Mouse (Mus musculus) MEL (cell line): Measurements from ENCODE around the gene Tmem63a. TPM values are rescaled to one million over a fixed set of nuclear protein-coding genes. Genes with fewer than 3 reads are reported as not detected.
"Not testable (repeated sequence)": the region's sequence is repeated elsewhere in the genome, so short reads cannot be mapped to it uniquely, and the experiment has no call there.

Source experiments
- DNase-seq: peaks from one replicate; pipeline ENCODE4 v3.0.0; 2011; ENCODE audit warnings: low read depth, low spot score
- H3K27ac ChIP-seq: 2 replicates; pipeline ENCODE4 v1.5.1; 2012; ENCODE audit warnings: low read depth, mild to moderate bottlenecking, control low read depth, low read length, moderate library complexity; ENCODE audit not compliant: control insufficient read depth
- H3K27me3 ChIP-seq, 2 experiments: fragments of 150-350 bp in 1 of 2; sonication (generic) in 1 of 2; 2 replicates each; pipeline ENCODE4 v1.6.1; 2012; ENCODE audit warnings: low read length in 2 of 2, mild to moderate bottlenecking in 2 of 2, improper control_type of control experiment in 1 of 2, moderate library complexity in 1 of 2; ENCODE audit not compliant: insufficient read depth in 2 of 2, control insufficient read depth in 1 of 2
- H3K36me3 ChIP-seq, 2 experiments: 2 replicates each; pipeline ENCODE4 v1.6.1; 2012 to 2014; ENCODE audit warnings: low read length in 2 of 2, improper control_type of control experiment in 1 of 2, inconsistent platforms in 1 of 2, mild to moderate bottlenecking in 1 of 2; ENCODE audit not compliant: insufficient read depth in 2 of 2, control insufficient read depth in 1 of 2
- H3K4me1 ChIP-seq, 2 experiments: fragments of 150-350 bp in 1 of 2; sonication (generic) in 1 of 2; 2 replicates each; pipeline ENCODE4 v1.6.1; 2012; ENCODE audit warnings: low read length in 2 of 2, improper control_type of control experiment in 1 of 2, mild to moderate bottlenecking in 1 of 2; ENCODE audit not compliant: insufficient read depth in 2 of 2, control insufficient read depth in 1 of 2
- H3K4me3 ChIP-seq, 2 experiments: fragments of 150-350 bp in 1 of 2; sonication (generic) in 1 of 2; 2 replicates each; pipeline ENCODE4 v1.5.1; 2012; ENCODE audit warnings: low read depth in 2 of 2, low read length in 2 of 2, mild to moderate bottlenecking in 2 of 2, moderate library complexity in 2 of 2, control low read depth in 1 of 2, improper control_type of control experiment in 1 of 2; ENCODE audit not compliant: control insufficient read depth in 1 of 2, insufficient read depth in 1 of 2
- H3K79me2 ChIP-seq: 2 replicates; pipeline ENCODE4 v1.6.1; 2012; ENCODE audit warnings: mild to moderate bottlenecking, low read length, moderate library complexity; ENCODE audit not compliant: control insufficient read depth, poor library complexity, insufficient read depth
- H3K9ac ChIP-seq: 2 replicates; pipeline ENCODE4 v1.6.1; 2012; ENCODE audit warnings: low read depth, mild to moderate bottlenecking, control low read depth, low read length, moderate library complexity; ENCODE audit not compliant: control insufficient read depth, poor library complexity, severe bottlenecking
- H3K9me3 ChIP-seq: fragments of 150-350 bp; sonication (generic); replicated peaks from 2 replicates; pipeline ENCODE4 v1.6.1; 2012; ENCODE audit warnings: mild to moderate bottlenecking, low read length, improper control_type of control experiment, moderate library complexity; ENCODE audit not compliant: insufficient read depth
- CTCF ChIP-seq, 3 experiments: IDR thresholded peaks in 2 of 3; conservative IDR thresholded peaks in 1 of 3; 2 replicates each; pipeline ENCODE4 v1.5.1; 2011 to 2012; ENCODE audit warnings: low read length in 3 of 3, low read depth in 2 of 3, mild to moderate bottlenecking in 2 of 3, improper control_type of control experiment in 1 of 3, inconsistent platforms in 1 of 3, mixed read lengths in 1 of 3, moderate library complexity in 1 of 3; ENCODE audit not compliant: control insufficient read depth in 1 of 3, insufficient read depth in 1 of 3, poor library complexity in 1 of 3, severe bottlenecking in 1 of 3
- ELF1 ChIP-seq: IDR thresholded peaks from 2 replicates; pipeline ENCODE4 v1.6.1; 2014; ENCODE audit warnings: low read depth, mild to moderate bottlenecking, inconsistent platforms, low read length, improper control_type of control experiment, moderate library complexity
- EP300 ChIP-seq, 2 experiments: IDR thresholded peaks; 2 replicates each; pipeline ENCODE4 v1.6.1; 2011; ENCODE audit warnings: improper control_type of control experiment in 2 of 2, low read length in 2 of 2, low read depth in 1 of 2, mild to moderate bottlenecking in 1 of 2
- ETS1 ChIP-seq: IDR thresholded peaks from 2 replicates; pipeline ENCODE4 v1.6.1; 2012; ENCODE audit warnings: low read depth, mild to moderate bottlenecking, inconsistent platforms, low read length, improper control_type of control experiment, moderate library complexity
- GABPA ChIP-seq: IDR thresholded peaks from 2 replicates; pipeline ENCODE4 v1.6.1; 2012; ENCODE audit warnings: low read depth, mild to moderate bottlenecking, inconsistent platforms, low read length, improper control_type of control experiment, moderate library complexity
- GATA1 ChIP-seq: IDR thresholded peaks from 2 replicates; pipeline ENCODE4 v1.6.1; 2011; ENCODE audit warnings: low read depth, low read length, improper control_type of control experiment
- HCFC1 ChIP-seq: IDR thresholded peaks from 2 replicates; pipeline ENCODE4 v1.6.1; 2012; ENCODE audit warnings: low read depth, mild to moderate bottlenecking, inconsistent platforms, low read length, improper control_type of control experiment, moderate library complexity
- JUND ChIP-seq: IDR thresholded peaks from 2 replicates; pipeline ENCODE4 v1.6.1; 2011; ENCODE audit warnings: low read depth, mild to moderate bottlenecking, improper control_type of control experiment, low read length
- MAX ChIP-seq: IDR thresholded peaks from 2 replicates; pipeline ENCODE4 v1.6.1; 2011; ENCODE audit warnings: low read length, improper control_type of control experiment
- MAZ ChIP-seq: IDR thresholded peaks from 2 replicates; pipeline ENCODE4 v1.6.1; 2012; ENCODE audit warnings: low read depth, mild to moderate bottlenecking, inconsistent platforms, low read length, improper control_type of control experiment
- MEF2A ChIP-seq: IDR thresholded peaks from 2 replicates; pipeline ENCODE4 v1.6.1; 2014; ENCODE audit warnings: low read depth, mild to moderate bottlenecking, inconsistent platforms, low read length, improper control_type of control experiment; ENCODE audit not compliant: poor library complexity, insufficient replicate concordance, severe bottlenecking; ENCODE audit errors: extremely low read depth
- MXI1 ChIP-seq: IDR thresholded peaks from 2 replicates; pipeline ENCODE4 v1.6.1; 2011; ENCODE audit warnings: mild to moderate bottlenecking, low read depth, low read length, improper control_type of control experiment
- MYC ChIP-seq: IDR thresholded peaks from 2 replicates; pipeline ENCODE4 v1.6.1; 2011; ENCODE audit warnings: low read depth, mild to moderate bottlenecking, low read length, improper control_type of control experiment, moderate library complexity
- NELFE ChIP-seq: IDR thresholded peaks from 2 replicates; pipeline ENCODE4 v1.6.1; 2011; ENCODE audit warnings: low read depth, low read length, improper control_type of control experiment
- POLR2A ChIP-seq, 2 experiments: IDR thresholded peaks; 2 replicates each; pipeline ENCODE4 v1.6.1; 2011 to 2012; ENCODE audit warnings: low read length in 2 of 2, mild to moderate bottlenecking in 2 of 2, control low read depth in 1 of 2, improper control_type of control experiment in 1 of 2, low read depth in 1 of 2, moderate library complexity in 1 of 2; ENCODE audit not compliant: control insufficient read depth in 1 of 2, insufficient read depth in 1 of 2, poor library complexity in 1 of 2
- POLR2AphosphoS2 ChIP-seq: IDR thresholded peaks from 2 replicates; pipeline ENCODE4 v1.6.1; 2011; ENCODE audit warnings: low read length, improper control_type of control experiment
- RCOR1 ChIP-seq: IDR thresholded peaks from 2 replicates; pipeline ENCODE4 v1.6.1; 2012; ENCODE audit warnings: low read depth, mild to moderate bottlenecking, inconsistent platforms, low read length, improper control_type of control experiment
- SIN3A ChIP-seq: IDR thresholded peaks from 2 replicates; pipeline ENCODE4 v1.6.1; 2012; ENCODE audit warnings: low read length, improper control_type of control experiment, inconsistent platforms
- TAL1 ChIP-seq: IDR thresholded peaks from 2 replicates; pipeline ENCODE4 v1.6.1; 2012; ENCODE audit warnings: mild to moderate bottlenecking, inconsistent platforms, low read length, moderate library complexity, mixed read lengths
- TBP ChIP-seq: IDR thresholded peaks from 2 replicates; pipeline ENCODE4 v1.8.0; 2011; ENCODE audit warnings: low read depth, low read length, improper control_type of control experiment
- TCF12 ChIP-seq: IDR thresholded peaks from 2 replicates; pipeline ENCODE4 v1.6.1; 2014; ENCODE audit warnings: low read depth, mild to moderate bottlenecking, inconsistent platforms, low read length, improper control_type of control experiment, moderate library complexity
- ZKSCAN1 ChIP-seq: IDR thresholded peaks from 2 replicates; pipeline ENCODE4 v1.6.1; 2012; ENCODE audit warnings: low read depth, mild to moderate bottlenecking, inconsistent platforms, low read length, improper control_type of control experiment, moderate library complexity
- ZNF384 ChIP-seq: IDR thresholded peaks from 2 replicates; pipeline ENCODE4 v1.6.1; 2012; ENCODE audit warnings: low read depth, mild to moderate bottlenecking, inconsistent platforms, low read length, improper control_type of control experiment
- polyA plus RNA-seq, 2 experiments: library from polyadenylated mRNA; stranded (reverse) in 1 of 2; unstranded in 1 of 2; fragments of >175 nt in 1 of 2; fragments of >200 nt in 1 of 2; gene quantifications; 2 replicates each; pipeline versions ENCODE4 v1.2.1 to v1.2.4; 2012; ENCODE audit warnings: low replicate concordance in 2 of 2, low read depth in 1 of 2; ENCODE audit not compliant: insufficient read length in 2 of 2, insufficient read depth in 1 of 2, missing spikeins in 1 of 2
- total RNA-seq: library from RNA; depleted of rRNA; stranded (reverse); fragments of 300-350 nt; gene quantifications from 2 replicates; pipeline ENCODE4 v1.2.3, GENCODE M21; 2012

Tmem63a gene
- total and polyA plus RNA-seq, 3 experiments = 7.7 to 12.8 TPM; not detected in 1

- no peak within 1 kb of the TSS for H3K4me3 ChIP-seq
- no peak within 1 kb of the TSS for H3K27ac ChIP-seq
- H3K36me3 ChIP-seq = peaks cover 0 to 5% of the 10 kb centered on the region in 2 experiments; a peak in 2 of 4 replicates
- no peaks in the 10 kb centered on the region for H3K27me3 ChIP-seq
- H3K4me1 ChIP-seq = peaks cover 0 to 4% of the 10 kb centered on the region in 2 experiments; a peak in 2 of 4 replicates
- H3K9ac ChIP-seq = no peak within 1 kb of the TSS
- DNase-seq = no peak
- H3K9me3 ChIP-seq = no peaks in the 10 kb centered on the region
- H3K79me2 ChIP-seq = no peaks in the 10 kb centered on the region; the same call in 1 of the 2 replicates
- TF ChIP-seq MEF2A = no peak
- TF ChIP-seq RCOR1 = no peak
- no peak for TF ChIP-seq TAL1
- no peak for TF ChIP-seq ZKSCAN1
- TF ChIP-seq ZNF384 = no peak
- TF ChIP-seq MYC = no peak
- TF ChIP-seq CTCF (IDR thresholded peaks at IDR 0.05 in 2 of 3, conservative IDR thresholded peaks at IDR 0.05 in 1 of 3; ENCODE audit: control insufficient read depth in 1 of 3, insufficient read depth in 1 of 3, low read depth in 2 of 3, low read length in 3 of 3, poor library complexity in 1 of 3, severe bottlenecking in 1 of 3) = no peak
- no peak for TF ChIP-seq GABPA
- TF ChIP-seq POLR2AphosphoS2 = no peak
- TF ChIP-seq TCF12 = no peak
- no peak for TF ChIP-seq POLR2A (IDR thresholded peaks at IDR 0.05; ENCODE audit: control insufficient read depth in 1 of 2, insufficient read depth in 1 of 2, low read depth in 1 of 2, low read length in 2 of 2, poor library complexity in 1 of 2)
- TF ChIP-seq SIN3A = no peak
- TF ChIP-seq MAX = no peak
These were observed 7.4 kb upstream of the Tmem63a start, which contains the start of gene Lefty1 for GRCm38 (mm10) chr1:180934467-180935419. Lefty1 (plus strand) TSS chr1:180935022.

GRCm38 (mm10) chr1:180936610-180937398 lies 5.3 kb upstream of the Tmem63a start:
- DNase-seq = peak; percentile 88
- peak overlapping the region; percentile 41; the same call in 1 of the 2 replicates for H3K27ac ChIP-seq

GRCm38 (mm10) chr1:180937631-180938030 lies 4.5 kb upstream of the Tmem63a start:
- H3K27ac ChIP-seq, H3K9me3 ChIP-seq, H3K4me3 ChIP-seq, H3K27me3 ChIP-seq, H3K36me3 ChIP-seq, DNase-seq, H3K4me1 ChIP-seq, H3K79me2 ChIP-seq: not testable (repeated sequence)
- H3K9ac ChIP-seq = peak overlapping the region; percentile 63; the same call in 1 of the 2 replicates

More at GRCm38 (mm10) chr1:180936610-180937398, 5.3 kb upstream of the Tmem63a start:
- H3K4me1 ChIP-seq, H3K9me3 ChIP-seq, H3K27me3 ChIP-seq, H3K36me3 ChIP-seq, H3K79me2 ChIP-seq: not testable (repeated sequence)
- peak overlapping the region; percentile 64 to 68 for H3K4me3 ChIP-seq
- peak overlapping the region; percentile 67 for H3K9ac ChIP-seq
- peak; percentile 46 for TF ChIP-seq GATA1
- peak; percentile 63 for TF ChIP-seq MXI1
- TF ChIP-seq SIN3A = peak; percentile 59
- peak; percentile 57 for TF ChIP-seq ETS1
- 0 out of 2 replicates have a peak, but pooled peaks have one; percentile 32 for TF ChIP-seq HCFC1
- TF ChIP-seq NELFE = peak; percentile 39; the same call in 1 of the 2 replicates
- 0 out of 2 replicates have a peak, but pooled peaks have one; percentile 42 for TF ChIP-seq TBP
- peak; percentile 99 for TF ChIP-seq JUND
- peak; percentile 62; the same call in 1 of the 2 replicates for TF ChIP-seq MAZ
- peak; percentile 47 for TF ChIP-seq TCF12
- 0 out of 2 replicates have a peak, but pooled peaks have one; percentile 2 for TF ChIP-seq RCOR1
- 0 out of 2 replicates have a peak, but pooled peaks have one; percentile 15 for TF ChIP-seq TAL1
- TF ChIP-seq POLR2A (IDR thresholded peaks at IDR 0.05; ENCODE audit: control insufficient read depth in 1 of 2, insufficient read depth in 1 of 2, low read depth in 1 of 2, low read length in 2 of 2, poor library complexity in 1 of 2) = peak in 1 of 2 experiments; percentile 46; a peak in 2 of 4 replicates
- 0 out of 2 replicates have a peak, but pooled peaks have one; percentile 12 for TF ChIP-seq ELF1
- 0 out of 4 replicates have a peak, but pooled peaks have one; percentile 7 to 18 for TF ChIP-seq EP300 (IDR thresholded peaks at IDR 0.05; ENCODE audit: low read depth in 1 of 2, low read length in 2 of 2)
- TF ChIP-seq, all 39 proteins: peak for 15; not testable (repeated sequence) for 24
